Mouse (Mus musculus) thymus, postnatal 0 days (tissue): ENCODE measurements around the gene Hacd4. TPM values are rescaled to one million over a fixed set of nuclear protein-coding genes. Genes with fewer than 3 reads are reported as not detected.

Experiments used
- DNase-seq: peaks from one replicate; pipeline ENCODE4 v3.0.0-alpha.2; 2015; ENCODE audit warnings: low spot score
- polyA plus RNA-seq: library from polyadenylated mRNA; unstranded; fragments of >200 nt; fragmentation: Nextera tagmentation; extraction: Ambion mirVana; gene quantifications from 2 replicates; pipeline ENCODE4 v1.2.1, GENCODE M21; 2015

The Hacd4 gene
- 2.3 and 2.4 TPM in 2 replicates for polyA plus RNA-seq

DNA sequence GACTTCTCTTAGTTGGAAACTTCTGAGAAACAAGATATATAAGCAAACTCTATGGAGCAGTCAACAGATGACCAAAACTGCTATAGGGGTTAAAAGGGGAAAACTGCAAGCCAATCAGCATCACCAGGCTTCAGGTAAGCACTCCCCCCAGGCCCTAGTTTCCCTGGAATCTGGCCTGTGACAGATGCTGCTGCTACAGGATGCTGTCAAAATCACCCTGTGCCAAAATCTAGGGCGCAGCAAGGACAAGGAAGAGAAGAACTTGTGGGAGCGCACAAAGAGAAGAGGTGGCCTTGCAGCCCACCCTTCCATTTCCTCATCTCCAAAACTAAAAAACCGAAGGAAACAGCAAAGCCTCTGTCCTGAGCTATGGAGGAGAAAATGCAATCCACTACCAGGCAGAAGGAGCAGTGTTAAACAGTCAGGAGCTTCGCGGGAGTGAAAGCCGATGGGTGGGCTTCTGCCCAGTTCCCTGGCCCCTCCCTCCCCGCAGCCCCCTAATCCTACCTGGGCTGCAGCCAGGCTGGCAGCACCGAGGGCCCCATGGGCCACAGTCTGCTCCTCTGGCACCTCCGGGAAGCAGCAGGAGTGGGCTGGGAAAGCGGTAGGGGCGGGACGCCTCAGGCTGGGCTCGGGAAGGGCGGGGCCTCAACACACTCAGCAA, at the start of gene Hacd4:
TSS of gene Hacd4 (minus strand) at position 603 of the 664 bp plus-strand sequence.
- DNase-seq = no peak

DNA sequence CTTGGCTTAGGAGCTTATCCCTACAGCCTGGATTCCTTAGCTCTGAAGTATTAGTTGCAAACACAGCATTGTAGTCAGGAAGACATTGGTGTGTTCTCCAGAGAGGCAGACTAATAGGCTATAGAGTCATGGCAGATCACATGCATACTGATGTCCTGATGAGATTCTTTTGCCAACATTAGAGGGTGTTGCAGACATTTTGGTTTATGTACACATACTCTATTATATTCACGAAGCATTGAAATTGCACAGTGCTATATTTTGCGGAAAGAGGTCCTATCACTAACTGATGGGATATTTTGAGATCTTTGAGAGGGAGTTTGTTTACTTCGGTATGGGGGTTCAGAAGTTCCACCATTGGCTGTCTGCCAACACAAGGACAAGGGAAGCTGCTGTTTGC, 49.4 kb upstream of the Hacd4 start:
- no peak for DNase-seq

DNA sequence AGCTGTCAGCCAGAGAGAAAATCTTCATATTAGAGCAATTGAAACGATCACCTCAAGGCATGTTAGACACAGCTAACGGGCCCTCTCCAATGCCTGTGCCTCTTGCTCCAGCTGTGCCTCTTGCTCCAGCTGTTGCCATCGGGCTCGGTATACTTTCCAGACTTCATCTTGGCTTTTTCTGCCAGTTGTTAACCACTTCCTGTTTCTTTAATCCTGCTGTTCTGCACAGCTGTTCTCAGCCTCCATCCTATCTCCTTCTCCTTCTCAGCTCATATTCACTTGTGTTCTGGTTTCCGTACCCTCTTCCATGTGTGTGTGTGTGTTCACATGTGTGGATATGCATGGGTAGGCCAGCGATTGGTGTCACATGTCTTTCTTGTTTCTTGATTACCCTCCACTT, 41.4 kb upstream of the Hacd4 start:
- peak; percentile 26 for DNase-seq

DNA sequence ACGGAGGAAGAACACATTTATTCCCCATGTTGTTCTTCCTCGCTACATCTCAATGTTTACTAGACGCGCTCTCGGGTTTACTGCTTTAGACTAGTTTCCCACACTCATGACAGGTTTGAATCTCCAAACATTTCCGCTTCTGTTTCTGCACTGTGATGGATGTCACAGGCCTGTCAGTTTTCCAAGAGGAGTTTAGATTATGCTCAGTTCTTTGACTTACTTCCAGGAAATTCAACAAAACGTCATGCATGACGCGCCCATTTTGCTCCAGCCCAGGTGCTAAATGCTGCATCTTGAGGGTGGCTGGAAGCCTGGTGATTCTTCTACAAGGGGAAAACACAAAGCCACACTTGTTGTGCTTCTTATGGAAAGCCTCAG, 40.1 kb upstream of the Hacd4 start:
- DNase-seq = no peak

DNA sequence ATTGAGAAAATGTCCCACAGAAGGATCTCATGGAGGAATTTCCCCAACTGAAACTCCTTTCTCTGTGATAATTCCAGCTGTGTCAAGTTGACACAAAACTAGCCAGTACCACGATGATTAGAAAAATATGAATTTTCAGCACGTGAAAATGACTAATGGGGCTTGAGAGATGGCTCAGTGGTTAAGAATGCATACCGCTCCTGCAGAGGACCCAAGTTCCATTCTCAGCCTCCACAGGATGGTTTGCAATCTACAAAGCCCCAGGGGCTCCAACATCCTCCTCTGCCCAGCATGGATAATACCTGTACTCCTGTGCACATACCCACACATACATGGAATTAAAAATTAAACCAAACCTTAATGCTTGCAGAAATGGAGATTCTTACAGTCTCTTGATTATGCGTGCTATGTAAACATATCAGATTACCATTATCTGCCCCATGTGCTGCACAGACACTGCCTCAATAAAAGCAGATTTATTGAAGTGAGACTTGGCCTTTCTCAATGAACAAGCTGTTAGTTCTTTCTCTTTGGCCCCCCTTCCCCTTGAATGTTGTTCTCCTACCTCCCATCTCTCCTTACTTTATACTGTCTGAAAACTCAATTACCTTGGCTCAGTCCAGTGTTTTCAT, 39.6 kb upstream of the Hacd4 start:
- DNase-seq = no peak

DNA sequence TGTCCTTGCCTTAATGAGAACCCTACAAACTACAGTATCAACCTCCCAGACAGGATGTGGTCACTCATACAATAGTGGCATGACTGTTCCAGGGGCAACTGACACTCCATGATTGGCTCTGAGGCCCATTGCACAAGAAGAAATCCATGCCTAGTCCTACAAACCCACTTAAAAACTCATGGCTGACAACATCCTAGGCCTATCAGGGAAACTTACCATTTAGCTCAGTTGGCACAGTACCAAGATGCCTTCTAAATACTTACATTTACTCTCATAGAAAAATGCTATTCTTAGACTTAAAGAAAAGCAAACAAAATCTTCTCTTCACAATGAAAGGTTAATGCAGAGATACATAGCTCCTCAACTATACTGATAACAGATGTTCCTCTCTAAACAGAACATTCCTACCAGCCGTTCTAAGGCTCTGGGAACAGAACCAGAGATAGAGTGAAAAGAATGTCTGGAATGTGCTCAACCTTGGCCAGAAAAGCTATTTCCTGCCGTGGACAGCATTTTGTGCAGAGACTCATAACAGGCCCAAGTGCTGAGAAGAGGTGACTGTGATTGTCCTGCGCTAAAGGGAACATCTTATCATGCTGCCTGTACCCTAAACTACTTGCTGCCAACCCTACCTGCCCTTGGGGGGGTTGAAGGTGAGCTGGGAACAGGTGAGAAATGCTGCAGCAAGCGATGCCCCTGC, 37.9 kb upstream of the Hacd4 start:
- no peak for DNase-seq

DNA sequence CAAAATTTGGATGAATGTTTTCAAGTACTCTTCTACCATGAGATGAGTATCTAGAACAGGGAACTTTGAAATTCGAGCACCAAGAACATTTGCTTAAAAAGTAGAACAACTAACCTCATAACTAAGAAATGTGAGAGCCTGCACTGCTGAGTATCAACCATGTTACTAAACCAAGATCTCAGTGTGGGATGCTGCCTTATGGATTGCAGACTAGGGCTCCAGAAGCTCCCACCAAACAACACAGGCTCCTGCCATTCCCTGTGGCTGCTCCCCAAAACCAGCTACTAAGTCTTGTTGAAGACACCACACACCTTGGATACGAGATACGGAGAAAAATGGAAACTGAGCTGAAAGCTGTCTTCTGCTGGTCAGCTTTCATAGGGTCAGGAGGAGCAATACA, 37.4 kb upstream of the Hacd4 start:
- no peak for DNase-seq

DNA sequence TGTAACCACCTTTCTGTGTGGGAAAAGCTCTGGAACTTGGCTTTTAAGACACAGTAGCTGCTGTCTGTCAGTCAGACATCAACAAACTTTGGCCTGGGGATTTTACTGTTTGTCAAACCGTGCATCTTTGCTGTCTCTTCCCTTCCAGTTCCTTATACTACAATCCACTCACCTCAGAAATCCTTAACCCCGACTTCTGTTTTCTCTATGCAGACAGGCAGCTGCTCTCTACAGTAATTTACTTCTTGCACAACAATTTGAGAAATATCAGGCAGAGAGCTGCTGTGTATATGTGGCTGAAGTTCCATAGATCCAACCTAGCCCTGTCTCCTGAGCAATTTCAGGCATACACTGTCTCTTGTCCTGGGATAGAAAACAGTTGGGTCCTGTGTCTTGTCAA, 32.8 kb upstream of the Hacd4 start:
- no peak for DNase-seq

DNA sequence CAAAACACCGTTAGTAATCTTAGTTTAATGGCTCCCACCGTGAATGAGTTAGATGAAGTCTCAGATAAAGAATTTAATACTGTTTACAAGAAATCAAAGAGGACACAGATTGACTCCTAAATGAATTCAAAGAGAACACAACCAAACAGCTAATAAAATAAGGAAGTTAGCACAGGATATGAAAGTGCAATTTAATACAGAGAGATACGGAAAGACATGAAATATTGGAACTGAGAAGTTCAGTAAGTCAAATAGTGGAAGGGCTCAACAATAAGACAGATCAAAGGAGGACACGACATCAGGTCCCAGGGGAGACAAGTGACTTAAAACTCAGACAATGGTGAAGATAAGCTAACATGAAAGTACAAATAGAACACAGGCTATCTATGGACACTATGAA, 25.8 kb upstream of the Hacd4 start:
- DNase-seq = no peak

DNA sequence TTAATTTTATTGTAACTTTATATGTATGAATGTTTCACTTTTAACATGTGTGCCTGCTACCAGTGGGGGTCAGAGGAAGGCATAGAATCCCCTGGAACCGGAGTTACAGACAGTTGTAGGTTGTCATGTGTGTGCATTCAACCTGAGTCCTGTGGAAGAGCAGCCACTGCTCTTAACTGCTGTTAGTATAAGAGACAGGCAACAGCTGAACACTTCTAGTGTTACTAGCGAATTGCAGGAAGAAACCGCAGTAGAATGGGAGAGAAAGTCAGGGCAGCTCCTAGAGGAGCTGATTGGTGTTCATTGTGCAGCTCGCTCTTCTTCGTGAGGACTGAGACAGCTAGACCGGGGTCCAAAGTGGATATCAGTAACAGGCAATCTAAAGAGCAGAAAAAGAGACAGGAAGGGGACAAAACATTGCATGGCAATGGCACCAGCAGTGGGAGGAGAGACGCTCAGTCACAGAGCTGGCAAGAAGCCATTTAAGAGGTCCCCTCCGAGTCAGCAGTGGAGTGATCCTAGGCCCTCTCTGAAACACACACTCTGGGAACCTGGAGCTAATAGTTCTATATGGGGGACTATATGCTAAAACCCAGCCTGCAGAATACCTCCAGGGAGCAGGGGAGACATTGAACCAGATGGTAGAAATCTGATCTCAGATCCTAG, 24.4 kb upstream of the Hacd4 start:
- no peak for DNase-seq

DNA sequence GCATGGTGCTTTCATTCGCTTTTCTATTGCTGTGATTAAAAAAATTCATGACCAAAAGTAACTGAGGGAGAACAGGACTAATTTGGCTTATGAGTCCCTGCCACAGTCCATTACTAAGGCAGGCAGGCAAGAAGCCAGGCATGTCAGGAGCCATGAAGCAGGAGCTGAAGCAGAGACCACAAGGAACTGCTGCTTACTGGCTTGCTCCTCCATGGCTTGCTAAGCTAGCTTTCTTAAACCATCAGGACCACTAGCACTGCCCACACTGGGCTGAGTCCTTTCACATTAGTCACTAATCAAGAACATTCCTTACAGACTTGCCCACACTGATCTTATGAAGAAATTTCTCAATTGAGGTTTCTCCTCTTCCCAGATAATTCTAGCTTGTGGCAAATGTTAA, 23.8 kb upstream of the Hacd4 start:
- DNase-seq = no peak

DNA sequence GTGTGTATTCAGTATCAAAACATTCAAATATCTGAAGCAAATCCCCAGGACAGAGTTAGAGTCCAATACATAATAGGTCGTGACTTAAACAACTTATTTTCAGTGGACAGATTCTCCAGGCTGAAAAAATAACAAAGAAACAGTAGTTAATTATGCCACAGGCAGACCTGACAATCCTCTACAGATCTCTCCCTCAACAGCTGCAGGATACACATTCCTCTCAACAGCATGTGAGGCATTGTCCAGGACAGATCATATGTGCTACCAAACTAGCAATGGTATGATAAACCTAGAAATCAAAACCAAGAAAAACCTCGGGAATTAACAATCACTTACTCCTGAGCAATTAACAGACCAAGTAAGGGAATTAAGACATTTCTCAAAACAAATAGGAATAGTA, 22.6 kb upstream of the Hacd4 start:
- no peak for DNase-seq

DNA sequence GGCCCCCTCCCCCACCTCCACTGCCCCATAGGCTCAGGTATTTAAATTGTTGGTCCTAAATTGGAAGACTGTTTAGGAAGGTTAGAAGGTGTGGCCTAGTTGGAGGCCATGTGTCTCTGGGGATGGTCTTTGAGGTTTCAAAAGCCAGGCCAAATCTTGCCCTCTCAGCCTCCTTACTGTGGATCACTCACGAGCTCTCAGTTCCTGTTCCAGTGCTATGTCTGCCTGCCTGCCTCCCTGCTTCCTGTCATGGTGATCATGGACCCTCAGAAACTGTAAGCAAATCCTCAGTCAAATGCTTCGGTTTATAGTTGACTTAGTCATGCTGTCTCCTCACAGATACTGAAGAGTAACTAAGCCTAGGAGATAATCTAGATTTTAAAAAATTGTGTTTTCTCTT, 19.9 kb upstream of the Hacd4 start:
- no peak for DNase-seq

DNA sequence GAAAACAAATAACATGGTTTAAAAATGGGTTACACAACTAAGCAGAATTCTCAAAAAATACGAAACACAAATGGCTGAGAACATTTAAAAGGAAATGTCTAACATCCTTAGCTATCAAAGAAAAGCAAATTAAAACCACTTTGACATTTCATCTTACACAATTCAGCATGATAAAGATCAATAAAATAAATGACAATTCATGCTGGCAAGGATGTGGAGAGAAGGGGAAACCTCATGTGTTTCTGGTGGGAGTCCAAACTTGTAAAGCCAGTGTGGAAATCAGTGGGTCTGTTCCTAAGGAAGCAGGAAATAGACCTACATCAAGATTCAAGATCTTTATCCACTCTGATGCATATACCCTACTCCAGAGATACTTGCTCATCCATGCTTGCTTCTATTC, 19.4 kb upstream of the Hacd4 start:
- no peak for DNase-seq

DNA sequence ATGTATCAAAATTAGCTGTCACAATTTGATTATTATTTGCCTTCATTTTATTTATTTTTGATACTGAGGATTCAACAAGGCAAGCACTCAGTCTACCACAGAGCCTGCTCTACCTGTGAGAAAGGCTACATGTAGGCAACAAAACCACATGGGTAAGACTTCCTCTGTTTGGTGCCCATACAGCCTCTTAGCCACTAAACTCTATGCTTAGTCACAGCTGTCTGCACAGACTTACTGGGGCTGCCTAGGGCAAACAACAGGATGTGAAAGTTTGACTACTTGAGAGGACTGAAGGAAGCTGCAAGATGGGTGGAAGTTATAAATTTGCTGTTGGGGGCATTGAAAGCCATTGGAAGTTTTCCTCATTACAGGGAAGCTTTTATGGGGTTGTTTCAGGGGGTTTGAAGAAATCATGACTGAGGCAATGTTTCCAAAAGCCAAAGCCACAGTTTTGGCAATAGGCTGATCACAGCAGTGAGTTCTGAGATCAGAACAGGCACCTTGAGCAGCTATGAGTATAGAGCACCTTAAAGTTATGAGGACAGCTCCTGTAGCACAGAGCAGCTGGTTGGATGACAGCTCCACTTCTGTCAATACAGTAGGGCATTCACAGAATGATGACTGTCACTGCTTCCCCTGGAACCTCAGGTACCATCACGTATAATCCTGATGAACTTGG, 11.5 kb upstream of the Hacd4 start:
- peak; percentile 35 for DNase-seq

DNA sequence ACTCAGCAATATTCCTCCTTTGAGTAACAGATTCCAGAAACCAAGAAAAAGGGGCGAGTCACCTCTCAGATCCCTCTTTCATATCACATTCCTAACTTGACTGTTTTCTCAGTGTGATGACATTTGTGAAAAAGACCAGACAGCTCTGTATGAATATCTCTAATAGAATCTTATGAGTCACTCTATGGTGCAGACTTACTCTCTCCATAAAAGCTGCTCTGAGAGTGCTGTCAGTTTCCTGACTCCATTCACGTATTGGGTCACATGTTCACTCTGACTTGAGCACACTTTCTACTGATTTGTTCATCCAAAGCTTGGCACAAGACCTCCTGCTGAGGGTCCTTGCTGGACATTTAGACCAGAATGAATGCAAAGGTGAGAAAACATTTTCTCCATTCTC, 10.2 kb upstream of the Hacd4 start:
- DNase-seq = no peak

DNA sequence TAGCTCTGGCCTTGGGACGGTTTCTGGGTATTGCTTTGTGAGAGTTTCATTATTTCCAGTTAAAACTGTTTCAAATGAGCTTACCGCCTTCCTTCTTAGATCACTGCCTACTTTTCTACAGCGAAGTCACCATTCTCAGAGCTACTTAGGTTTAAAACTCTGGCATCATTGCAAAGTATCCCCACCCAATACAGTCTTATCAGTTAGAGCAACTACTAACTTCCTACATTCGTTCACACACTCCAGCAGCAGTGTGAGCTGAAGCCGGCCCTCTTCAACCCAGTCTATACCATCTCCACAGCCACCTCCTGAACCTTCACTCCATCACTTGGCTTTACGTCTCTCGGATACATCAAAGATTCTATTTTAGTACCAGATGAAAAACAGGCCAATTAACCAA, 2.1 kb upstream of the Hacd4 start:
- no peak for DNase-seq

DNA sequence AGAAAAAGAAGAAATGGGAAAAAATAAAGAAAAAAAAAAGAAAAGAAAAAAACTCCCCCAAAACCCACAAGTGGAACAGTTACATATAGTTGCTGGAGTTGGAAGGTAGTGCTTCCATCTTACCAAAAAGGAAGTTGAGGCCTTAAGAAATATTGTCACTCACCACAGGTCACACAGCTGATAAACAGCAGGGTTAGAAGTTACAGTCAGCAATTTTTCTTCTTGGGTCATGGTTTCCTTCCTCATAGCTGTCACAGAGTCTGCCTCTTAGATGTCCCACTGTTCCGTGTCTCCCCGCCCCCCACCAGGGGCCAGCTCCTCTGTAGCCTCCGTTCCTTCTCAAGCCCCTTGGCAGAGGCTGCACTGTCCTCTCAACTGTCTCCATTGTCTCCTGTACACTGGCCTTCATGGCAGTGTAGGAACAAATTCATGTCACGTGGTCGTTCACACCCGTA, 968 bp upstream of the Hacd4 start:
- DNase-seq = peak; percentile 5

DNA sequence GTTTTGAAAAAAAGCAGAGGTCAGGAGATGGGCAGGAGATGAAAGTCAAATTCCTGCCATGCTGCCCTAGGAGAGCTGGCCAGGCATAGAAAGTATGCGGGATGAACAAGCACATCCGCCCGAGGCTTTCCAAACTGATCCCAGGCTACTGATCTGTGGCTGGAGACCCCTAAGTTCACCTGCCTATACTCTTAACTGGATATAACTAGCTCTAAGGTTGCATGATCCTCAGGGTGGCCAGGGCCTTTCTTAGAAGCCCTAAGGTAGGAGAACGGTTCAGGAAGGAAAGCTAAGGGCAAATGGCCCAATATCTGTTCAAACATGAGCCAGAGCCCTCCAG, 232 bp upstream of the Hacd4 start:
- no peak for DNase-seq

DNA sequence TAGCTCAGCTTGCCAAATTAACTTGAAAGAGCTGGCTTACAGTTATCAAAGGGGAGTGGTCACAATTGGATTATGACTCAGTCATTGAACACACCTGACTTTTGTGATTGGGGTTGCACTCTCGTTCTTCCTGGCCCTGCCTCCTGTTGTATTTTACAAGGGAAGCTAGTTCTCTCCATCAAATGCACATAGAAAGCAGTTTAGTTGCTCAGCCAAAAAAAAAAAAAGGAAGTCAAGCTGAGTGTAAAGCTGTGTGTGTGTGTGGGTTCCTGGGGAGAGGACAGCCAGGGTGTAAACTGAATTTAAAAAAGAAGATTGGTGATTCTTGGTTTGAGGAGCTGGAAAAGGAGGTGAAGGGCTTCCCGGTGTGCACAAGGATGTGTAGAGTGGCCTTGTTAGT, 811 bp downstream of the Hacd4 start:
- no peak for DNase-seq

DNA sequence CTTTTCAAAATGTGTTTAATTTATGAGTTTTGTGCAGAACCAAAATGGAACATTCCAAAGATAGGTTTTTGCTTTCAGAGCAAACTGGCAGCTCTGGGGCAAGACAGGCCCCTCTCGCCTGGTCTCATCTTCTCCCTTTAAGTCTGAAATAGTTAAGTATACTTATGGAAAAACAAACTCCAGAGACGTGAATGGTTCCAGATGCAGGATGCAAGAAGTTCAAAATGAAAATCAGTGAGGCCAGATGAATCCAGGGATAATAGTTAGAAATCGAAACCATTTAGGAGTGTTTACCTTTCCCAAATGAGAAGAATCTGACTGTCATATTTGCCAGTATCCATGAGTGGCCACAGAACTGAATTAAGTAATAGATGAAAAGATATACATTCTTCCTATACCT, 1.6 kb downstream of the Hacd4 start:
- DNase-seq = no peak
